Mouse (Mus musculus) limb, embryonic 13.5 days (tissue): ENCODE measurements around the gene Tacc3. TPM values are rescaled to one million over a fixed set of nuclear protein-coding genes. Genes with fewer than 3 reads are reported as not detected.

Experiments
- ATAC-seq: fragments of 200-750 bp; cut with Nextera tagmentation; 2 replicates; pipeline ENCODE4 v1.8.0; 2017; ENCODE audit warnings: low read depth, moderate number of reproducible peaks, moderate TSS enrichment; ENCODE audit not compliant: low FRiP score
- H3K27ac ChIP-seq: fragments of 300-500 bp; sonication (generic); 2 replicates; pipeline ENCODE4 v1.5.1; 2015; ENCODE audit warnings: inconsistent platforms, mild to moderate bottlenecking, moderate library complexity
- H3K27me3 ChIP-seq: fragments of 300-500 bp; sonication (generic); 2 replicates; pipeline ENCODE4 v1.6.1; 2015; ENCODE audit warnings: mild to moderate bottlenecking, inconsistent platforms
- H3K36me3 ChIP-seq: fragments of 300-500 bp; sonication (generic); 2 replicates; pipeline ENCODE4 v1.6.1; 2015; ENCODE audit warnings: inconsistent platforms, mild to moderate bottlenecking, moderate library complexity
- H3K4me1 ChIP-seq: fragments of 300-500 bp; sonication (generic); 2 replicates; pipeline ENCODE4 v1.6.1; 2015; ENCODE audit warnings: inconsistent platforms
- H3K4me2 ChIP-seq: fragments of 300-500 bp; sonication (generic); replicated peaks from 2 replicates; pipeline ENCODE4 v1.6.1; 2015; ENCODE audit warnings: inconsistent platforms, mild to moderate bottlenecking, moderate library complexity
- H3K4me3 ChIP-seq: fragments of 300-500 bp; sonication (generic); 2 replicates; pipeline ENCODE4 v1.5.1; 2015; ENCODE audit warnings: moderate library complexity, mild to moderate bottlenecking, inconsistent platforms
- H3K9ac ChIP-seq: fragments of 300-500 bp; sonication (generic); 2 replicates; pipeline ENCODE4 v1.6.1; 2015; ENCODE audit warnings: mild to moderate bottlenecking, inconsistent platforms
- H3K9me3 ChIP-seq: fragments of 300-500 bp; sonication (generic); 2 replicates; pipeline ENCODE4 v1.6.1; 2016; ENCODE audit warnings: inconsistent platforms
- WGBS: fragments of 180-500 bp; shearing (Covaris S2); methylation state at CpG from one replicate; pipeline ENCODE4 v1.1.7; 2015; 5-methylcytosine and 5-hydroxymethylcytosine counted together
- polyA plus RNA-seq: library from polyadenylated mRNA; unstranded; fragments of >200 nt; fragmentation: Nextera tagmentation; extraction: Ambion mirVana; gene quantifications from 2 replicates; pipeline ENCODE4 v1.2.1, GENCODE M21; 2015

Tacc3 gene
- polyA plus RNA-seq, 1 experiment from 2014 or later = 197 TPM

DNA sequence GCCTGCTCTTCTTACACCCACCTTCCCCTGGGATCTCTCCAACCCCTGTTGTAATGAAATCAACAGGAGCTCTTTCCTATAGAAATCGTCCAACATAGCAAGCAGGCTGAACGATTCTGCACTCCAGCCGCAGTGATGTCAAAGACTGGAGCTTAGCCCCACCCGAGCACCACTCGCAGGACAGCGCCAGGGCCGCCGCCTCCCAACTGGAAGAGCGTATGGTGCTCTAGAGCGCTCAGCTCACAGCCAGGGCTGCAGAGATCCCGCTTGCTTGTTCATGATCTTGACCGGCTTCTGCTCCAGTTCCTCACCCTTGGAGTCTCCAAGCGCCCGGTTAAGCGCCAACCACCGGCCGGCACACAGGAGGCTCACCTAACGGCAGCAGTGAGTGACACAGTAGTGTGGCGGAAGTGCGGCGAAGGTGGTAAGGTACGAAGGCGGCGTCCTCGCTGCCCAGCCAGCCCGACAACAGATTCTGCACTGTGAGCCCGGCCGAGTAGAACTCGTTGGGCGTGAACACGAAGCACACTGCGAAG lies 609 bp upstream of the Tacc3 start:
- Histone ChIP-seq H3K4me1 (peaks cover 42% of the 10 kb centered on the region), H3K4me3 (peak overlapping the region; percentile 79), H3K4me2 (peak overlapping the region; percentile 95), H3K27me3 (no peaks in the 10 kb centered on the region), H3K9me3 (no peaks in the 10 kb centered on the region), H3K27ac (peak overlapping the region; percentile 74), H3K9ac (peak overlapping the region; percentile 82), H3K36me3 (peaks cover 43% of the 10 kb centered on the region)
- peak; percentile 17 for ATAC-seq
- WGBS = under 1% methylated on average over 32 of the region's 32 CpGs

DNA sequence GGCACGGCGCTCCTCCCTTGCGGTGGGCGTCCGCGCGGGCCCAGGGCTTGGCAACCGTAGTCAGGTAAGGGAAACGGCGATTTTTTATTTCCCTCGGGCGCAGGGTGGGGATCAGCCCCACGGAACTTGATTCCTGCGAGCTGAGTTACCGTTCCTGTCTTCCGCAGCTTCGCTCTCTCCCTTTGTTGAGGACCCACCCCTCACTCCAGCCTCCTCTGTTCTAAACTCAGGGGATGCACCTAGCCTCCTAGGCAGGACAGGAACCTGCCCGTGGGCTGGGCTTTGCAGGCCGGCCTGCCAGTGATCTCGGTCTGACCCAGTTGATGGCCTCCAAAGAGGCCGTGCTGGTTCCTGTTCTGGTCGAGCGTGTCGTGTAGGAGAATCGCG lies 729 bp downstream of the Tacc3 start:
- under 1% methylated on average over 26 of the region's 26 CpGs for WGBS
- ATAC-seq = no peak
- peak overlapping the region; percentile 95 for H3K4me2 ChIP-seq

DNA sequence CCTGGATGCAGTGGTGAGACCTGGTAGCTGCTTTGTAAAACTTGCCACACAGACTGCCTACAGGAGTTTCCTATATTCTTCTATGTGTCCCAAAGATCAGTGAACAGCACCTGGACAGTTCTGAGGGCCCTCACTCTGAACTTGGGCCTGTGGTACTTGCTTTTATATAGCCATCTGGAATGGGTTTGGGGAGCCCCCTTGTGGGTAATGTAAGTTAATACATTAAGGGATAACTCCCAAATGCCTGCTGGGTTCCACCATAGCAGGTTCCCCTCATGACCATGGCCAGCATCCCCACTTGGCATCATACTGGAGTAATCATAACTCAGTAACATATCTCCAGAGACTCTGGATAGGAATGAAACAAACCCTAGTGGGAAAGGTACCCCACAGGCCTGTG lies 10.3 kb downstream of the Tacc3 start:
- no peak for ATAC-seq
- no peaks in the 10 kb centered on the region for H3K27me3 ChIP-seq
- no peak overlapping the region for H3K4me2 ChIP-seq

More for the DNA sequence above, 729 bp downstream of the Tacc3 start:
- no peaks in the 10 kb centered on the region for H3K27me3 ChIP-seq
- peak overlapping the region; percentile 69; the same call in 1 of the 2 replicates for H3K27ac ChIP-seq
- peaks cover 36% of the 10 kb centered on the region for H3K4me1 ChIP-seq
- H3K9me3 ChIP-seq = no peaks in the 10 kb centered on the region
- peak overlapping the region; percentile 85 for H3K9ac ChIP-seq
- peaks cover 48% of the 10 kb centered on the region for H3K36me3 ChIP-seq
- peak overlapping the region; percentile 79 for H3K4me3 ChIP-seq

DNA sequence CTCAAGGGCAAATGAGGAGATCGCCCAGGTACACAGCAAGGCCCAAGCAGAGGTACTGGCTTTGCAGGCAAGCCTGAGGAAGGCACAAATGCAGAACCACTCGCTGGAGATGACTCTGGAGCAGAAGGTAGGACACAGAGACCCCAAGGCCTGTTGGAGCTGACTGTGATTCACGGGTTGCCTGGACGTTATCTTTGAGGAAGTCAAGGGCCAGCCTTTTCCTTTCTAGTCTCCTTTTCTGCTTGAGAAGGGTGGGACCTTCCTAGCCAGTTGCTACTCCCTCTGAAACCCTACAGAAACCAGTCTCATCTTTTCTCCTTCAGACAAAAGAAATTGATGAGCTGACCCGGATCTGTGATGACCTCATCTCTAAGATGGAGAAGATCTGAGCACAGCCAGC lies 13.7 kb downstream of the Tacc3 start:
- Histone ChIP-seq H3K4me1 (no peaks in the 10 kb centered on the region), H3K36me3 (peaks cover 69% of the 10 kb centered on the region), H3K4me3 (no peak overlapping the region), H3K27me3 (no peaks in the 10 kb centered on the region), H3K4me2 (no peak overlapping the region), H3K27ac (no peak overlapping the region), H3K9ac (no peak overlapping the region), H3K9me3 (no peaks in the 10 kb centered on the region)
- WGBS = 85% methylated on average over 5 of the region's 5 CpGs
- ATAC-seq = no peak

More for the DNA sequence above, 10.3 kb downstream of the Tacc3 start:
- no peak overlapping the region for H3K27ac ChIP-seq
- peaks cover 91% of the 10 kb centered on the region for H3K36me3 ChIP-seq
- no peaks in the 10 kb centered on the region for H3K9me3 ChIP-seq
- no peak overlapping the region for H3K9ac ChIP-seq
- no peaks in the 10 kb centered on the region for H3K4me1 ChIP-seq
- no peak overlapping the region for H3K4me3 ChIP-seq

DNA sequence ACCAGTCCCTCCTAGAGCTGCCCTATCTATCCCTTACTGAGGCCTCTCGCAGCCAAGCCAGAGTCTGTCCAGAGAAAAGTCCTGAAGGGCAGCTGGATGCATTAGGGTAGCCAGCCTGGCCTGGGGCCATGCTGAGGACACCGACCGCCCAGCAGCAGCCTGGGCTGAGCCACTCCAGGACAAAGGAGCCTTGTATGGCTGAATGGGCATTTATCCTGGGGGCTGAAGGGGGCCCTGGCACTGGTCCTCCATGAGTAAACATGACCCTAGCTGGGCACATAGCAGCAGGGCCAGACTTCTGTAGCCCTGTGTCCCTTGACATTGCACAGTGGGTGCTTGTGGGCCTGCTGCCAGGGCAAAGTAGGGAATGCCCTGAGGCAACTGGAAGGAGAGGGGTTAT lies 16.5 kb downstream of the Tacc3 start:
- Histone ChIP-seq H3K9ac (peak overlapping the region; percentile 25; the same call in 1 of the 2 replicates), H3K4me1 (no peaks in the 10 kb centered on the region), H3K4me3 (no peak overlapping the region), H3K27me3 (no peaks in the 10 kb centered on the region), H3K4me2 (no peak overlapping the region), H3K9me3 (no peaks in the 10 kb centered on the region), H3K27ac (peak overlapping the region; percentile 63; the same call in 1 of the 2 replicates), H3K36me3 (peaks cover 41% of the 10 kb centered on the region)
- WGBS = 80% methylated on average over 3 of the region's 3 CpGs
- ATAC-seq = 0 out of 2 replicates have a peak, but pooled peaks have one; percentile 32

DNA sequence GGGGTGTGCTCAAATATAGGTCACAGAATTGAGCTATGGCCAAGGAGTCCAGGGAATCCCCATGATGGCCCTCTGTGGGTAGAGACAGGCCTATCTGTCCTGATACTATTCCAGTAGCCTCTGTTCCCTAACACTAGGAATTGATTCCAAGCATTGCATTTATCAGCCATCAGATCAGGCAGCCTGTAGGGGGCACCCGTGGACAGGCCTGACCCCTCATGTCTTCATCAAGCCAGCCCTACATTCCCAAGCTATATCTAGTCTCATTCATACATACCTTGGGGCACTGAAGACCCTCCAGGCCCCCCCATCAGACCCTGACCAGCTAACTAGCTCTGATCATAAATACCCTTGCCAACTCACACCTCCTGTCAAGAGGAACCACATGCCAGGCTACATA lies 18.0 kb downstream of the Tacc3 start:
- H3K9me3 ChIP-seq = no peaks in the 10 kb centered on the region
- H3K4me1 ChIP-seq = 0 out of 2 replicates have a peak, but pooled peaks cover under 1% of the 10 kb centered on the region
- 0% methylated on average over 1 of the region's 1 CpGs for WGBS
- H3K9ac ChIP-seq = no peak overlapping the region
- ATAC-seq = no peak
- no peak overlapping the region for H3K4me3 ChIP-seq
- H3K36me3 ChIP-seq = peaks cover 26% of the 10 kb centered on the region
- H3K4me2 ChIP-seq = no peak overlapping the region
- H3K27me3 ChIP-seq = no peaks in the 10 kb centered on the region
- no peak overlapping the region for H3K27ac ChIP-seq

DNA sequence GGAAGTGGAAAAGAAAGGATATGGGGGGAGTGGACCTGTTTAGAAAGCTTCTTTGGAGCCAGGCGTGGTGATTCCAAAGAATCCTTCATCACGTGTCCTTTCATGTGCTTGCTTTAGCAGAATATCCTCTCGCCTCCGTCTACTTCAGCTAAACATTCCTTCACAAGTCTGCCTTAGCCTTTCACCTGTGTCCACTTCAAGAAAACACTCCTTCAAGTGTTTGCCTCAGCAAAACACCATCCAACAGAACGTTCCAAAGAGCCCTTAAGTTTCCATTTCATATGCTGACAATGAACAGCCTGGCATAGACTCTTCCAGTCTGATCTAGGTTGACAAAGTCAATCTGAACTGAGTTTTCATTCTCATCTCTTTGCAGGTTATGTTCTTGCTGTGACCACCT lies 20.3 kb downstream of the Tacc3 start:
- H3K9ac ChIP-seq = no peak overlapping the region
- WGBS = 83% methylated on average over 5 of the region's 5 CpGs
- no peak overlapping the region for H3K4me3 ChIP-seq
- H3K27ac ChIP-seq = no peak overlapping the region
- H3K27me3 ChIP-seq = no peaks in the 10 kb centered on the region
- ATAC-seq = no peak
- H3K4me1 ChIP-seq = 0 out of 2 replicates have a peak, but pooled peaks cover 10% of the 10 kb centered on the region
- no peak overlapping the region for H3K4me2 ChIP-seq
- H3K9me3 ChIP-seq = no peaks in the 10 kb centered on the region
- H3K36me3 ChIP-seq = peaks cover 4% of the 10 kb centered on the region; the same call in 1 of the 2 replicates

DNA sequence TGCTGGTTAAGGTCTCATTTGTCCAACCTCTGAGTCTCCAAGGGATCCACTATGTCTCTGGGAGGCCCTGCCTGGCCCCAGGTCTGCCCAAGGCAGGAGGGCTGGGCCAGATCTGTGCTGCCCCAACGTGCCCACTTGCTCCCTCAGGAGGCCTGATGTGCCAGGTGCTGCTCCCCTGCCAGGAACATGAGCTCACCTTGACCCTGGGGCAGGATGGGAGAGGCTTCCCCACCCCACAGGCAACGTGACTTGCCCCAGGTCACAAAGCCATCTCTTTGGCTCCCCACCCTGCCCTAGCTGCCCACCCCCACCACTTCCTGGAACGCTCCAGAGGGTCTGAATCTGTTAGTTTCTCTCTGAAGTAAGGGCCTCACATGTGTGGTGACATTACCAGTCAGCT lies 23.1 kb downstream of the Tacc3 start:
- no peak for ATAC-seq
- 0 out of 2 replicates have a peak, but pooled peaks cover 10% of the 10 kb centered on the region for H3K4me1 ChIP-seq
- H3K27ac ChIP-seq = no peak overlapping the region
- H3K9ac ChIP-seq = peak overlapping the region; percentile 9; the same call in 1 of the 2 replicates
- no peak overlapping the region for H3K4me2 ChIP-seq
- no peaks in the 10 kb centered on the region for H3K36me3 ChIP-seq
- H3K27me3 ChIP-seq = no peaks in the 10 kb centered on the region
- no peak overlapping the region for H3K4me3 ChIP-seq
- WGBS = 56% methylated on average over 3 of the region's 3 CpGs
- H3K9me3 ChIP-seq = no peaks in the 10 kb centered on the region

DNA sequence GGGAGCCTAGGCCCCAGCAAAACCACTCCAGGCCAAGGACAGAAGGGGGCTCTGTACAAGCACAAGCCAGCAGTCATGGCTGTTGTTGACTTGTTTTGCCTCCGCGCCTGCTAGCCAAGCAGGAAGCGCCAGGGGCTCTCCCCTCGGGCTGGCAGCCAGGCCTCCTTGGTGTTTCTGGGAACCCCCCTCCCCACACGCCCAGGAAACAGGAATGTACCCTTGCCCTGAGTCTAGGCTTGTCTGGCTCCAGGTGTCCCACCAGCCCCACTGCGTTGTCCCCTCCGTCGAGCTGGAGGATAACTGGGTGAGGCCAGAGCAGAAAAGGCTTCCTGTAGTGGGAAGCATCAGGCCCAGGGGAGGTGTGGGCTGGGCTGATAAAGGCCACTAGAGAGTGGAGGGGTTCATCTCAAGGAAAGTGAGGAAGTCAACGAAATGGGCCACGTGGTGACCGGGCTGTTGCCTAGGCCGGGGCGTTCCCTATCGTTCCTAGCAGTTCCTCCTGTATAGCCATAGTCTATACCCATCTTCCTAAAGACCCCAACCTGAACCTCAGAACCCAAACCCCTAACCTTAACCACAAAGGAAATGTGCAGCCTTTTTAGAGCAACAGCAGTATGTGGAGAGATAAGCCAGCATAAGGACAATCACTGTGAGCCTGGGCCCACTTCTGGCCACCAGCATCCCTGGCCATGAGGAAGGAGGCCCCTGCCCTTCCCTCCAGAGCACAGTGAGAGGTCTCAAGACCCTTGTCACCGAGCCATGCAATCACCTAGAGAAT lies 23.9 kb downstream of the Tacc3 start:
- Histone ChIP-seq H3K9me3 (no peaks in the 10 kb centered on the region), H3K27me3 (no peaks in the 10 kb centered on the region), H3K9ac (peak overlapping the region; percentile 9; the same call in 1 of the 2 replicates), H3K4me1 (0 out of 2 replicates have a peak, but pooled peaks cover 10% of the 10 kb centered on the region), H3K27ac (no peak overlapping the region), H3K4me3 (no peak overlapping the region), H3K36me3 (no peaks in the 10 kb centered on the region), H3K4me2 (no peak overlapping the region)
- 83% methylated on average over 15 of the region's 15 CpGs for WGBS
- ATAC-seq = no peak

DNA sequence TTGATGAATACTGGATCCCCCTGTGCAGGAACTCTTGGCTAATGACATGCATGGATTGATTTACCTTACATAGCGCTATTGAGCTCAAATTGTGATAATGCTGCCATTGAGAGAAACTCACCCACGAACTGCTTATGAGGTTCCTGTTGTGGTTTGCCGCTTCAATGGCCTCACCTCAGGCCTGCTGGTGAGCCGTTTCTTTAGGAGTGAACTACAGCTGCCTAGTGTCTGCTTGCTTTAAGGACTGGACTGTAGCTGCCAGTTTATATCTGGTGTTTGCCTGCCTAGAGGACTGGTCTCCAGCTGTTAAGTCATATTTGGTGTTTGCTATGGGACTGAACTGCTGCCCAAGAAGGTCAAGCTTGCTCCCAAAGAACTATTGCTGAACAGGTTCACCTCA lies 25.0 kb downstream of the Tacc3 start:
- WGBS = 76% methylated on average over 4 of the region's 4 CpGs
- H3K4me1 ChIP-seq = 0 out of 2 replicates have a peak, but pooled peaks cover 10% of the 10 kb centered on the region
- no peaks in the 10 kb centered on the region for H3K36me3 ChIP-seq
- no peaks in the 10 kb centered on the region for H3K27me3 ChIP-seq
- no peak overlapping the region for H3K27ac ChIP-seq
- no peak for ATAC-seq
- H3K9me3 ChIP-seq = no peaks in the 10 kb centered on the region
- H3K9ac ChIP-seq = no peak overlapping the region
- no peak overlapping the region for H3K4me2 ChIP-seq
- H3K4me3 ChIP-seq = no peak overlapping the region

DNA sequence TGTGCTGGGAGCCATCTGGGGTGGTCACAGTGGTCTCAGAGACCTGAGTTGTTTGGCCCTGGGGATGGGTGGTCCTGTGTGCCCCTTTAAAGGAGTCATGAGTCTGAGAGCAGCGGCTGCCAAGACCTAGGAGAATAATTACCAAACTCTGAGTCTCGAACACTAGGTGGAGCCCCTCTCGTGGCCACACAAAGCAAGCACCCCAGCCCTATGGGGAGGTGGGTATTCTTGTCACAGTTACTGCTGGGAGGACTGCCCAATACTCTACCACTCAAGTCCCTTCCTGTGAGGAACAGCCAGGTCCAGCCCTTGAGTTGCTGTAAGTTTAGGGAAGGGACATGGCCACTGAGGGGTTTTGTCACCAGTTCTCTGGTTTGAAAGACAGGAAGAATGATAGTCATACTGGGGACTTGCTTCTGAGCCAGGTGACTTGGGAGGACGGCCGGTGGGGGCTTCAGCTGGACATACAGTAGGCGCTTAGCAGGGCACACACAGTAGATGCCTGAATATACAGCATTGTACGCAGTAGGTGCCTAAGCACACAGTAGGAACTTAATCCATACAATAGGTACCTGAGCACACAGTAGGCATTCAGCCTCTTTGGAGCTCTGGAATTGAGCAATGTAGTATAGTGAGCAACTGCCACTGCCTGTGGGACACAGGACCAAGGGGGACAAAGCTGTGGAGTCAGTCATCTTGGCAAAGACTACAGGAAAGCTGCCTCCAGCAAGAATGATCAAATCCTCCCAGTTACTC lies 26.1 kb downstream of the Tacc3 start:
- Histone ChIP-seq H3K9ac (no peak overlapping the region), H3K4me3 (no peak overlapping the region), H3K36me3 (no peaks in the 10 kb centered on the region), H3K27me3 (no peaks in the 10 kb centered on the region), H3K4me2 (no peak overlapping the region), H3K4me1 (peaks cover 17% of the 10 kb centered on the region), H3K9me3 (no peaks in the 10 kb centered on the region), H3K27ac (no peak overlapping the region)
- ATAC-seq = no peak
- 52% methylated on average over 7 of the region's 7 CpGs for WGBS

DNA sequence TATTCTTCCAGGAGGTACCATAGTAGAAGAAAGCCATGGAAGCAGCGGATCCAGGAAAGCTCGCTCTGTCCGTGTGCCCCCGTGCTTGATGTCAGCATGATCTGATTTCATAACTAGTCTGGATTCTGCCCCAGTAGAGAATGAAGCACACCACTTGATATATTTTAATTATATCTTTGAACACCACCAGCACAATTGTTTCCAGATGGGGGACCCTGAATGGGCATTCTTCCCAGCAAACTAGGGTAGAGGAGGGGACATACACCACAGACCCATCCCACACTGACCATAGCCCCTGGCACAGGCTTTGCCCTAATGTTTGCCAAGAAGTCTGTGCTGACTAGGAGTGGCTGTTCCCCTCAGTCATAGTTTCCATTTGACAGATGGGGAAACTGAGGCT lies 27.0 kb downstream of the Tacc3 start:
- Histone ChIP-seq H3K36me3 (no peaks in the 10 kb centered on the region), H3K27ac (no peak overlapping the region), H3K9me3 (no peaks in the 10 kb centered on the region), H3K27me3 (no peaks in the 10 kb centered on the region), H3K4me1 (peaks cover 26% of the 10 kb centered on the region), H3K4me3 (no peak overlapping the region), H3K9ac (no peak overlapping the region), H3K4me2 (no peak overlapping the region)
- ATAC-seq = no peak
- WGBS = 89% methylated on average over 4 of the region's 4 CpGs
